Comparison of ENCODE assay signal across 17 mouse cellular contexts in genomic region chr9:45959661-45960060, GRCm38 (mm10). TPM values are rescaled to one million over a fixed set of nuclear protein-coding genes. Genes with fewer than 3 reads are reported as not detected.
DNase-seq lines count a peak whose midpoint lies in the region; ATAC-seq and TF ChIP-seq lines count a peak whose summit lies in the region.
"Had no signal": no experiment of that assay in that cellular context is flagged by ENCODE, and none has a peak within 500 bp of the region (broad histone marks: within the 10 kb centered on the region; RNA-seq: fewer than 3 reads in every experiment).

No protein-coding gene starts in this region.

- peak overlapping the region; percentile 51 for H3K27ac ChIP-seq in gastrocnemius, adult 2 months
- H3K27ac ChIP-seq in kidney, embryonic 16.5 days (ENCODE audit: low read length): no peak overlapping the region
- H3K27ac ChIP-seq: heart, embryonic 10.5 days; neural tube, embryonic 12.5 days had no signal

- H3K27me3 ChIP-seq in kidney, embryonic 16.5 days (ENCODE audit: insufficient read depth, low read length): no peaks in the 10 kb centered on the region
- H3K27me3 ChIP-seq: embryonic facial prominence, embryonic 13.5 days; forebrain, embryonic 12.5 days; midbrain, embryonic 15.5 days; neural tube, embryonic 12.5 days had no signal

- H3K4me1 ChIP-seq in kidney, embryonic 16.5 days (ENCODE audit: insufficient read depth, low read length): peaks cover 8% of the 10 kb centered on the region; the same call in 1 of the 2 replicates

- no peak for ATAC-seq in inflammation-experienced regulatory T-cells, adult 6 months
- no peak for ATAC-seq in kidney, embryonic 16.5 days (ENCODE audit: low FRiP score, low TSS enrichment)
- ATAC-seq: midbrain, embryonic 15.5 days had no signal

- TF ChIP-seq CTCF in gastrocnemius, adult 2 months (IDR thresholded peaks at IDR 0.05): no peak

- H3K36me3 ChIP-seq in kidney, embryonic 16.5 days (ENCODE audit: insufficient read depth, low read length): peaks cover 29% of the 10 kb centered on the region

- no peak overlapping the region for H3K4me3 ChIP-seq in gastrocnemius, adult 2 months
- H3K4me3 ChIP-seq in kidney, embryonic 16.5 days (ENCODE audit: low read length): no peak overlapping the region
- H3K4me3 ChIP-seq: embryonic facial prominence, embryonic 13.5 days; forebrain, embryonic 12.5 days; heart, embryonic 10.5 days; midbrain, embryonic 15.5 days; neural tube, embryonic 12.5 days had no signal

- no peak for DNase-seq in gastrocnemius, adult 2 months
- DNase-seq in gastrocnemius, postnatal 14 days: no peak
- peak; percentile 40 to 45 for DNase-seq in lung, adult 18-20 months
- DNase-seq in lung, postnatal 14 days: no peak
- peak; percentile 31 to 45 for DNase-seq in lung, postnatal 4 days
- no peak for DNase-seq in ovary, postnatal 36 days (ENCODE audit: low spot score)
- DNase-seq: adrenal gland, adult 8-10 months; kidney, adult 11 months; kidney, postnatal 36 days; thymus, postnatal 36 days had no signal

- no peak overlapping the region for H3K4me2 ChIP-seq in kidney, embryonic 16.5 days (replicated peaks; ENCODE audit: low read depth, low read length)
- H3K4me2 ChIP-seq: embryonic facial prominence, embryonic 13.5 days; forebrain, embryonic 12.5 days; midbrain, embryonic 15.5 days; neural tube, embryonic 12.5 days had no signal

- H3K9me3 ChIP-seq in kidney, embryonic 16.5 days (ENCODE audit: low read length): no peaks in the 10 kb centered on the region
- H3K9me3 ChIP-seq: embryonic facial prominence, embryonic 13.5 days; forebrain, embryonic 12.5 days; heart, embryonic 10.5 days; midbrain, embryonic 15.5 days; neural tube, embryonic 12.5 days had no signal

- intact Hi-C loops in gastrocnemius, adult 2 months (cut with DNase I): no loop called here
- intact Hi-C loops in gastrocnemius, postnatal 14 days (cut with DNase I; ENCODE audit: low total_unique reads): no loop called here

- no peak overlapping the region for H3K9ac ChIP-seq in kidney, embryonic 16.5 days (replicated peaks; ENCODE audit: low read length)
- H3K9ac ChIP-seq: embryonic facial prominence, embryonic 13.5 days; forebrain, embryonic 12.5 days; midbrain, embryonic 15.5 days; neural tube, embryonic 12.5 days had no signal

- WGBS in kidney, embryonic 16.5 days: 86% methylated on average over 7 of the region's 7 CpGs

RNA-seq across cellular contexts. Expression of gene Sidt2, which starts 4.6 kb away (rescaled TPM):
- 10 to 100 TPM; 66.2 to 72.2 TPM for total RNA-seq in gastrocnemius, adult 2 months (2021)
- total RNA-seq in gastrocnemius, postnatal 14 days (2021): 10 to 100 TPM; 53.8 to 60.0 TPM
- 10 to 100 TPM; 27.0 to 48.9 (median 35.8) TPM for polyA plus RNA-seq in inflammation-experienced regulatory T-cells, adult 6 months (2017; shearing (Covaris generic))
- 44.5 and 45.8 TPM in 2 replicates for polyA plus RNA-seq in kidney, embryonic 16.5 days (2015; fragmentation: Nextera tagmentation; extraction: Ambion mirVana)

RNA-seq across cellular contexts. Expression of gene Tagln, which starts 23.8 kb away (rescaled TPM):
- 10 to 100 TPM; 38.5 to 49.2 TPM for total RNA-seq in gastrocnemius, adult 2 months (2021)
- 10 to 100 TPM; 43.4 to 64.7 TPM for total RNA-seq in gastrocnemius, postnatal 14 days (2021)
- 1 to 10 TPM in 2 of 3 experiments, under 1 TPM in 1; 0.40 to 2.2 (median 1.1) TPM for polyA plus RNA-seq in inflammation-experienced regulatory T-cells, adult 6 months (2017; shearing (Covaris generic))
- polyA plus RNA-seq in kidney, embryonic 16.5 days (2015; fragmentation: Nextera tagmentation; extraction: Ambion mirVana): 92.3 and 154 TPM in 2 replicates

RNA-seq across cellular contexts. Expression of gene Pafah1b2, which starts 52.8 kb away (rescaled TPM):
- total RNA-seq in gastrocnemius, adult 2 months (2021): 10 to 100 TPM; 28.0 to 29.5 TPM
- total RNA-seq in gastrocnemius, postnatal 14 days (2021): 10 to 100 TPM; 45.7 to 51.0 TPM
- 10 to 100 TPM; 58.6 to 75.2 (median 67.0) TPM for polyA plus RNA-seq in inflammation-experienced regulatory T-cells, adult 6 months (2017; shearing (Covaris generic))
- polyA plus RNA-seq in kidney, embryonic 16.5 days (2015; fragmentation: Nextera tagmentation; extraction: Ambion mirVana): 166 and 173 TPM in 2 replicates

RNA-seq across cellular contexts. Expression of gene Rnf214, which starts 53.0 kb away (rescaled TPM):
- 10 to 100 TPM; 25.3 to 31.0 TPM for total RNA-seq in gastrocnemius, adult 2 months (2021)
- total RNA-seq in gastrocnemius, postnatal 14 days (2021): 10 to 100 TPM; 21.2 to 25.9 TPM
- polyA plus RNA-seq in inflammation-experienced regulatory T-cells, adult 6 months (2017; shearing (Covaris generic)): 10 to 100 TPM; 22.5 to 42.6 (median 30.6) TPM
- 50.5 and 62.7 TPM in 2 replicates for polyA plus RNA-seq in kidney, embryonic 16.5 days (2015; fragmentation: Nextera tagmentation; extraction: Ambion mirVana)

RNA-seq across cellular contexts. Expression of gene Sik3, which starts 53.0 kb away (rescaled TPM):
- 10 to 100 TPM; 38.0 to 41.1 TPM for total RNA-seq in gastrocnemius, adult 2 months (2021)
- total RNA-seq in gastrocnemius, postnatal 14 days (2021): 10 to 100 TPM; 37.4 TPM
- 10 to 100 TPM; 11.0 to 13.9 (median 11.5) TPM for polyA plus RNA-seq in inflammation-experienced regulatory T-cells, adult 6 months (2017; shearing (Covaris generic))
- polyA plus RNA-seq in kidney, embryonic 16.5 days (2015; fragmentation: Nextera tagmentation; extraction: Ambion mirVana): 5.2 and 5.6 TPM in 2 replicates

Comparison
In these comparisons a context has a peak if more than half of its experiments do, and no peak if none do; other contexts are left out.
1. DNase-seq: peak in lung, adult 18-20 months (2 of 2) and lung, postnatal 4 days (2 of 2); none in gastrocnemius, adult 2 months (single experiment), gastrocnemius, postnatal 14 days (single experiment), lung, postnatal 14 days (single experiment) and ovary, postnatal 36 days (single experiment).